8 mouse cellular contexts compared by ENCODE assay signal in genomic region chr17:53566161-53566918, GRCm38 (mm10). TPM values are rescaled to one million over a fixed set of nuclear protein-coding genes. Genes with fewer than 3 reads are reported as not detected.
DNase-seq lines count a peak whose midpoint lies in the region; ATAC-seq and TF ChIP-seq lines count a peak whose summit lies in the region.

Gene Kat2b, plus strand, starts transcription at chr17:53566861.

- H3K27me3 ChIP-seq in cerebellum, adult 2 months (ENCODE audit: control insufficient read depth, insufficient read depth, low read length) = no peaks in the 10 kb centered on the region
- H3K27me3 ChIP-seq in hindbrain, embryonic 13.5 days = no peaks in the 10 kb centered on the region
- no peaks in the 10 kb centered on the region for H3K27me3 ChIP-seq in stomach, embryonic 14.5 days (ENCODE audit: control insufficient read depth, insufficient read depth, low read length)

- H3K4me2 ChIP-seq in hindbrain, embryonic 13.5 days = peak within 1 kb of the TSS; percentile 78
- peak within 1 kb of the TSS; percentile 97 for H3K4me2 ChIP-seq in stomach, embryonic 14.5 days (replicated peaks; ENCODE audit: low read depth, low read length)

- no peak for DNase-seq in layer of hippocampus, adult 2 months (ENCODE audit: low spot score in 2 of 2)
- DNase-seq in layer of hippocampus, adult 11-12 months (ENCODE audit: low spot score) = no peak
- DNase-seq in cerebellum, adult 2 months = peak; percentile 71 to 79
- DNase-seq in gastrocnemius, adult 18-20 months (ENCODE audit: low spot score) = peak; percentile 52
- DNase-seq in left cerebral cortex, adult 8-10 months (ENCODE audit: low spot score in 2 of 2) = no peak

- H3K4me3 ChIP-seq in layer of hippocampus, adult 2 months = peak within 1 kb of the TSS; percentile 66
- peak within 1 kb of the TSS; percentile 76 for H3K4me3 ChIP-seq in cerebellum, adult 2 months (replicated peaks; ENCODE audit: insufficient read depth, low read depth, low read length)
- peak within 1 kb of the TSS; percentile 87 for H3K4me3 ChIP-seq in hindbrain, embryonic 13.5 days
- H3K4me3 ChIP-seq in macrophage (ENCODE audit: inconsistent target) = peak within 1 kb of the TSS; percentile 81
- peak within 1 kb of the TSS; percentile 79 for H3K4me3 ChIP-seq in stomach, embryonic 14.5 days (ENCODE audit: low read depth, low read length)

- H3K27ac ChIP-seq in layer of hippocampus, adult 2 months = peak within 1 kb of the TSS; percentile 93
- H3K27ac ChIP-seq in cerebellum, adult 2 months (ENCODE audit: insufficient read depth, low read length) = peak within 1 kb of the TSS; percentile 100
- H3K27ac ChIP-seq in hindbrain, embryonic 13.5 days = peak within 1 kb of the TSS; percentile 98
- peak within 1 kb of the TSS; percentile 55 for H3K27ac ChIP-seq in macrophage
- peak within 1 kb of the TSS; percentile 87 for H3K27ac ChIP-seq in stomach, embryonic 14.5 days (ENCODE audit: low read length)

- TF ChIP-seq POLR2A in cerebellum, adult 2 months (IDR thresholded peaks at IDR 0.05; ENCODE audit: borderline replicate concordance, insufficient read depth, low read length) = peak; percentile 38; the same call in 1 of the 2 replicates

- H3K9me3 ChIP-seq in hindbrain, embryonic 13.5 days = no peaks in the 10 kb centered on the region
- H3K9me3 ChIP-seq in stomach, embryonic 14.5 days (ENCODE audit: control insufficient read depth, low read depth, low read length) = no peaks in the 10 kb centered on the region

- H3K36me3 ChIP-seq in hindbrain, embryonic 13.5 days = no peaks in the 10 kb centered on the region
- H3K36me3 ChIP-seq in macrophage (ENCODE audit: inconsistent target) = no peaks in the 10 kb centered on the region
- no peaks in the 10 kb centered on the region for H3K36me3 ChIP-seq in stomach, embryonic 14.5 days (ENCODE audit: control insufficient read depth, insufficient read depth, low read length)

- peaks cover 6% of the 10 kb centered on the region; the same call in 1 of the 2 replicates for H3K4me1 ChIP-seq in cerebellum, adult 2 months (ENCODE audit: control insufficient read depth, insufficient read depth, low read length)
- H3K4me1 ChIP-seq in hindbrain, embryonic 13.5 days (replicated peaks) = peaks cover 34% of the 10 kb centered on the region
- H3K4me1 ChIP-seq in stomach, embryonic 14.5 days (ENCODE audit: control insufficient read depth, insufficient read depth, low read length) = peaks cover 17% of the 10 kb centered on the region

- TF ChIP-seq CTCF in layer of hippocampus, adult 2 months (conservative IDR thresholded peaks at IDR 0.05) = no peak
- no peak for TF ChIP-seq CTCF in cerebellum, adult 2 months (IDR thresholded peaks at IDR 0.05; ENCODE audit: borderline replicate concordance, insufficient read depth, low read depth, low read length)

- no peak for ATAC-seq in hindbrain, embryonic 13.5 days (ENCODE audit: low FRiP score)
- no peak for ATAC-seq in stomach, embryonic 14.5 days (ENCODE audit: insufficient number of reproducible peaks, insufficient read depth, low FRiP score, low read depth)

- H3K79me2 ChIP-seq in macrophage (ENCODE audit: inconsistent target) = peaks cover 37% of the 10 kb centered on the region

- under 1% methylated on average over 20 of the region's 20 CpGs for WGBS in cerebellum, adult 2 months
- WGBS in hindbrain, embryonic 13.5 days = 1% methylated on average over 20 of the region's 20 CpGs
- 2% methylated on average over 18 of the region's 20 CpGs for WGBS in macrophage (ENCODE audit: missing documents)
- 3% methylated on average over 20 of the region's 20 CpGs for WGBS in stomach, embryonic 14.5 days

- peak within 1 kb of the TSS; percentile 95 for H3K9ac ChIP-seq in hindbrain, embryonic 13.5 days
- H3K9ac ChIP-seq in stomach, embryonic 14.5 days (replicated peaks; ENCODE audit: low read depth, low read length) = peak within 1 kb of the TSS; percentile 78

RNA-seq across cellular contexts. Expression of gene Kat2b, which starts in this region (rescaled TPM):
- total RNA-seq in layer of hippocampus, adult 2 months (2021) = 10 to 100 TPM; 12.7 to 20.3 TPM
- polyA plus RNA-seq in cerebellum, adult 2 months (2012; rRNA removed) = 40.5 and 43.4 TPM in 2 replicates
- 10 to 100 TPM; 61.9 to 63.8 TPM for total RNA-seq in gastrocnemius, adult 18-20 months (2021)
- 8.5 and 8.9 TPM in 2 replicates for polyA plus RNA-seq in hindbrain, embryonic 13.5 days (2015; fragmentation: Nextera tagmentation; extraction: Ambion mirVana)
- 10 to 100 TPM; 16.8 to 35.3 (median 24.3) TPM for total RNA-seq in left cerebral cortex, adult 8-10 months (2022)
- total RNA-seq in macrophage (2018; cell fraction: chromatin; rRNA removed) = 10 to 100 TPM; 11.6 to 74.1 (median 51.0) TPM
- 10 to 100 TPM; 19.6 to 38.4 (median 29.4) TPM for total RNA-seq in macrophage (2018; cell fraction: cytosol; rRNA removed)
- 10 to 100 TPM; 11.3 to 64.2 (median 37.4) TPM for total RNA-seq in macrophage (2018; cell fraction: nucleus; rRNA removed)
- polyA plus RNA-seq in macrophage (2018) = 14.0 to 30.7 TPM (median 17.0 TPM) in 3 replicates
- 7.8 and 8.4 TPM in 2 replicates for polyA plus RNA-seq in stomach, embryonic 14.5 days (2014; fragmentation: Nextera tagmentation; extraction: Ambion mirVana)

Comparison
In these comparisons a context has a peak if more than half of its experiments do, and no peak if none do; other contexts are left out.
1. DNase-seq: peak in cerebellum, adult 2 months (2 of 2) and gastrocnemius, adult 18-20 months (single experiment); none in layer of hippocampus, adult 2 months (0 of 2), layer of hippocampus, adult 11-12 months (single experiment) and left cerebral cortex, adult 8-10 months (0 of 2).
2. Peak in every context shown above with its lines, with median percentiles within 50 percentile points of each other: H3K27ac ChIP-seq and H3K4me3 ChIP-seq.